18 mouse cellular contexts compared by ENCODE assay signal in genomic region chr12:76708181-76708580, GRCm38 (mm10). TPM values are rescaled to one million over a fixed set of nuclear protein-coding genes. Genes with fewer than 3 reads are reported as not detected.
DNase-seq lines count a peak whose midpoint lies in the region; ATAC-seq and TF ChIP-seq lines count a peak whose summit lies in the region.
"Had no signal": no experiment of that assay in that cellular context is flagged by ENCODE, and none has a peak within 500 bp of the region (broad histone marks: within the 10 kb centered on the region; RNA-seq: fewer than 3 reads in every experiment).

No protein-coding gene starts in this region.

- 0 out of 2 replicates have a peak overlapping the region, but pooled peaks have one; percentile 77 for H3K4me2 ChIP-seq in heart, postnatal 0 days (ENCODE audit: low read depth, low read length)
- peak overlapping the region; percentile 98 for H3K4me2 ChIP-seq in liver, embryonic 11.5 days
- H3K4me2 ChIP-seq: embryonic facial prominence, embryonic 12.5 days had no signal

- peak overlapping the region; percentile 93 for H3K27ac ChIP-seq in heart, postnatal 0 days (ENCODE audit: low read depth)
- no peak overlapping the region; the same call in 1 of the 2 replicates for H3K27ac ChIP-seq in MEL (ENCODE audit: control insufficient read depth, low read depth, low read length)
- H3K27ac ChIP-seq in liver, embryonic 11.5 days (ENCODE audit: low read depth, low read length), result peak overlapping the region; percentile 89
- H3K27ac ChIP-seq: embryonic facial prominence, embryonic 12.5 days; left cerebral cortex, adult 2 months; midbrain, embryonic 15.5 days had no signal

- TF ChIP-seq EP300 in heart, postnatal 0 days (IDR thresholded peaks at IDR 0.05; ENCODE audit: low read depth), result no peak
- TF ChIP-seq EP300 in MEL (IDR thresholded peaks at IDR 0.05; ENCODE audit: low read depth in 1 of 2, low read length in 2 of 2), result no peak

- no peak for TF ChIP-seq POLR2A in MEL (IDR thresholded peaks at IDR 0.05; ENCODE audit: control insufficient read depth in 1 of 2, insufficient read depth in 1 of 2, low read depth in 1 of 2, low read length in 2 of 2, poor library complexity in 1 of 2)

- H3K9me3 ChIP-seq in heart, postnatal 0 days (replicated peaks; ENCODE audit: control insufficient read depth, low read length), result no peaks in the 10 kb centered on the region
- no peaks in the 10 kb centered on the region for H3K9me3 ChIP-seq in MEL (replicated peaks; ENCODE audit: insufficient read depth, low read length)
- no peaks in the 10 kb centered on the region for H3K9me3 ChIP-seq in liver, embryonic 11.5 days (ENCODE audit: control insufficient read depth, low read length)
- H3K9me3 ChIP-seq: embryonic facial prominence, embryonic 12.5 days; midbrain, embryonic 15.5 days had no signal

- no peak overlapping the region for H3K4me3 ChIP-seq in heart, postnatal 0 days (ENCODE audit: low read depth, low read length)
- peak overlapping the region; percentile 64 to 69; a peak in 1 of 4 replicates for H3K4me3 ChIP-seq in MEL (ENCODE audit: control insufficient read depth in 1 of 2, insufficient read depth in 1 of 2, low read depth in 2 of 2, low read length in 2 of 2)
- peak overlapping the region; percentile 85 for H3K4me3 ChIP-seq in liver, embryonic 11.5 days (ENCODE audit: low read depth, low read length)
- H3K4me3 ChIP-seq: embryonic facial prominence, embryonic 12.5 days had no signal

- no peak for DNase-seq in heart, postnatal 0 days (ENCODE audit: low spot score)
- no peak for DNase-seq in heart, postnatal 25 days (ENCODE audit: low spot score)
- peak; percentile 12 for DNase-seq in MEL (ENCODE audit: low read depth, low spot score)
- DNase-seq in c-Kit-negative CD71-positive TER-119-positive erythroid progenitor cells, embryonic 14.5 days (ENCODE audit: low read depth, low spot score), result peak; percentile 43
- no peak for DNase-seq in liver, embryonic 11.5 days (ENCODE audit: low spot score)
- no peak for DNase-seq in urinary bladder, postnatal 25 days (ENCODE audit: low spot score)
- no peak for DNase-seq in lung, postnatal 25 days (ENCODE audit: low spot score)
- DNase-seq: adrenal gland, postnatal 36 days; cerebellum, adult 8-10 months; gastrocnemius, postnatal 36 days; kidney, adult 11 months; kidney, postnatal 36 days; lung, adult 18-20 months had no signal

- peaks cover 13% of the 10 kb centered on the region for H3K4me1 ChIP-seq in heart, postnatal 0 days (ENCODE audit: control insufficient read depth, insufficient read depth)
- peaks cover 0 to 19% of the 10 kb centered on the region in 2 experiments; a peak in 3 of 4 replicates for H3K4me1 ChIP-seq in MEL (ENCODE audit: control insufficient read depth in 1 of 2, insufficient read depth in 2 of 2, low read length in 2 of 2)
- H3K4me1 ChIP-seq in liver, embryonic 11.5 days (replicated peaks; ENCODE audit: control insufficient read depth, insufficient read depth, low read length), result peaks cover 38% of the 10 kb centered on the region

- H3K27me3 ChIP-seq in heart, postnatal 0 days (ENCODE audit: control insufficient read depth, insufficient read depth, low read length), result peaks cover 13% of the 10 kb centered on the region
- no peaks in the 10 kb centered on the region for H3K27me3 ChIP-seq in MEL (ENCODE audit: control insufficient read depth in 1 of 2, insufficient read depth in 2 of 2, low read length in 2 of 2)
- H3K27me3 ChIP-seq in liver, embryonic 11.5 days (replicated peaks; ENCODE audit: control insufficient read depth, insufficient read depth, low read length), result peaks cover 20% of the 10 kb centered on the region

- ATAC-seq in heart, postnatal 0 days (ENCODE audit: insufficient read depth, low read depth), result no peak
- no peak for ATAC-seq in liver, embryonic 11.5 days (replicated peaks; ENCODE audit: low FRiP score)
- ATAC-seq in inflammation-experienced regulatory T-cells, adult 6 months, result no peak
- ATAC-seq: forebrain, embryonic 16.5 days; midbrain, embryonic 15.5 days had no signal

- peaks cover 26% of the 10 kb centered on the region for H3K79me2 ChIP-seq in MEL (ENCODE audit: control insufficient read depth, insufficient read depth, low read length, poor library complexity)

- no peak for TF ChIP-seq CTCF in heart, postnatal 0 days (IDR thresholded peaks at IDR 0.05; ENCODE audit: low read depth)
- no peak for TF ChIP-seq CTCF in MEL (IDR thresholded peaks at IDR 0.05 in 2 of 3, conservative IDR thresholded peaks at IDR 0.05 in 1 of 3; ENCODE audit: control insufficient read depth in 1 of 3, insufficient read depth in 1 of 3, low read depth in 2 of 3, low read length in 3 of 3, poor library complexity in 1 of 3, severe bottlenecking in 1 of 3)

- intact Hi-C loops in heart, postnatal 25 days (cut with DNase I), result no loop called here

- no peak for TF ChIP-seq RAD21 in MEL (IDR thresholded peaks at IDR 0.05; ENCODE audit: low read depth, low read length)

- no peaks in the 10 kb centered on the region for H3K36me3 ChIP-seq in heart, postnatal 0 days (replicated peaks; ENCODE audit: control insufficient read depth, insufficient read depth, low read length)
- H3K36me3 ChIP-seq in MEL (ENCODE audit: control insufficient read depth in 1 of 2, insufficient read depth in 2 of 2, low read length in 2 of 2), result peaks cover 0 to 16% of the 10 kb centered on the region in 2 experiments; a peak in 2 of 4 replicates
- no peaks in the 10 kb centered on the region for H3K36me3 ChIP-seq in liver, embryonic 11.5 days (ENCODE audit: control insufficient read depth, insufficient read depth, low read length)
- H3K36me3 ChIP-seq: embryonic facial prominence, embryonic 12.5 days; midbrain, embryonic 15.5 days had no signal

- no peak overlapping the region for H3K9ac ChIP-seq in heart, postnatal 0 days (replicated peaks; ENCODE audit: low read depth, low read length)
- H3K9ac ChIP-seq in MEL (ENCODE audit: control insufficient read depth, low read depth, low read length, poor library complexity, severe bottlenecking), result peak overlapping the region; percentile 87; the same call in 1 of the 2 replicates
- peak overlapping the region; percentile 92 for H3K9ac ChIP-seq in liver, embryonic 11.5 days (ENCODE audit: low read depth, low read length)
- H3K9ac ChIP-seq: embryonic facial prominence, embryonic 12.5 days; midbrain, embryonic 15.5 days had no signal

- 54% methylated on average over 3 of the region's 3 CpGs for WGBS in heart, postnatal 0 days
- WGBS in liver, embryonic 11.5 days, result 60% methylated on average over 3 of the region's 3 CpGs

TF ChIP-seq in MEL, 35 proteins besides CTCF, POLR2A, EP300 and RAD21:
- TF ChIP-seq SMC3 (IDR thresholded peaks at IDR 0.05; ENCODE audit: low read depth, low read length) (no peak), E2F4 (IDR thresholded peaks at IDR 0.05; ENCODE audit: borderline replicate concordance, low read depth, low read length) (no peak), MAZ (IDR thresholded peaks at IDR 0.05; ENCODE audit: low read depth, low read length) (no peak), TBP (IDR thresholded peaks at IDR 0.05; ENCODE audit: low read depth, low read length) (no peak), ELF1 (IDR thresholded peaks at IDR 0.05; ENCODE audit: low read depth, low read length) (no peak), MXI1 (IDR thresholded peaks at IDR 0.05; ENCODE audit: low read depth, low read length) (no peak), MAX (IDR thresholded peaks at IDR 0.05; ENCODE audit: low read length) (no peak), MYB (IDR thresholded peaks at IDR 0.05; ENCODE audit: low read depth, low read length) (no peak), TCF12 (IDR thresholded peaks at IDR 0.05; ENCODE audit: low read depth, low read length) (no peak), ETS1 (IDR thresholded peaks at IDR 0.05; ENCODE audit: low read depth, low read length) (no peak), GABPA (IDR thresholded peaks at IDR 0.05; ENCODE audit: low read depth, low read length) (no peak)

RNA-seq across cellular contexts. Expression of gene Sptb, which starts 2.2 kb away (rescaled TPM):
- 36.8 and 37.3 TPM in 2 replicates for total RNA-seq in heart, postnatal 0 days (2014; rRNA removed; ENCODE audit: low replicate concordance)
- polyA plus RNA-seq in heart, postnatal 0 days (2015; fragmentation: Nextera tagmentation; extraction: Ambion mirVana), result 4.1 and 4.9 TPM in 2 replicates
- 10 to 100 TPM; 77.3 to 82.3 TPM for total RNA-seq in heart, postnatal 25 days (2021)
- total RNA-seq in MEL (2012; rRNA removed), result 34.4 and 35.4 TPM in 2 replicates
- polyA plus RNA-seq in MEL (2012; ENCODE audit: insufficient read depth in 1 of 2, insufficient read length in 2 of 2, low read depth in 1 of 2, low replicate concordance in 2 of 2, missing spikeins in 1 of 2), result 10 to 100 TPM; 17.9 to 85.1 TPM
- 53.4 and 61.2 TPM in 2 replicates for polyA plus RNA-seq in liver, embryonic 11.5 days (2014; fragmentation: Nextera tagmentation; extraction: Ambion mirVana)
- polyA plus RNA-seq in inflammation-experienced regulatory T-cells, adult 6 months (2017; shearing (Covaris generic)), result 1 to 10 TPM in 1 of 3 experiments, under 1 TPM in 2; 0.10 to 1.1 (median 0.95) TPM

RNA-seq across cellular contexts. Expression of gene Churc1, which starts 57.2 kb away (rescaled TPM):
- 131 and 172 TPM in 2 replicates for total RNA-seq in heart, postnatal 0 days (2014; rRNA removed; ENCODE audit: low replicate concordance)
- polyA plus RNA-seq in heart, postnatal 0 days (2015; fragmentation: Nextera tagmentation; extraction: Ambion mirVana), result 307 TPM in 2 replicates
- total RNA-seq in heart, postnatal 25 days (2021), result 10 to 100 TPM; 84.7 to 90.6 TPM
- total RNA-seq in MEL (2012; rRNA removed), result 180 and 186 TPM in 2 replicates
- polyA plus RNA-seq in MEL (2012; ENCODE audit: insufficient read depth in 1 of 2, insufficient read length in 2 of 2, low read depth in 1 of 2, low replicate concordance in 2 of 2, missing spikeins in 1 of 2), result 10 to 100 TPM in 1 of 2 experiments, not detected in 1; 74.9 TPM
- polyA plus RNA-seq in liver, embryonic 11.5 days (2014; fragmentation: Nextera tagmentation; extraction: Ambion mirVana), result 144 and 154 TPM in 2 replicates
- 100 to 1,000 TPM; 126 to 167 (median 138) TPM for polyA plus RNA-seq in inflammation-experienced regulatory T-cells, adult 6 months (2017; shearing (Covaris generic))

RNA-seq across cellular contexts. Expression of gene Fntb, which starts 57.2 kb away (rescaled TPM):
- 15.1 and 20.0 TPM in 2 replicates for total RNA-seq in heart, postnatal 0 days (2014; rRNA removed; ENCODE audit: low replicate concordance)
- 13.0 and 13.2 TPM in 2 replicates for polyA plus RNA-seq in heart, postnatal 0 days (2015; fragmentation: Nextera tagmentation; extraction: Ambion mirVana)
- total RNA-seq in heart, postnatal 25 days (2021), result 10 to 100 TPM; 13.0 to 14.3 TPM
- total RNA-seq in MEL (2012; rRNA removed), result 9.6 and 11.7 TPM in 2 replicates
- polyA plus RNA-seq in MEL (2012; ENCODE audit: insufficient read depth in 1 of 2, insufficient read length in 2 of 2, low read depth in 1 of 2, low replicate concordance in 2 of 2, missing spikeins in 1 of 2), result 10 to 100 TPM in 1 of 2 experiments, not detected in 1; 28.5 TPM
- polyA plus RNA-seq in liver, embryonic 11.5 days (2014; fragmentation: Nextera tagmentation; extraction: Ambion mirVana), result 41.6 and 43.8 TPM in 2 replicates
- polyA plus RNA-seq in inflammation-experienced regulatory T-cells, adult 6 months (2017; shearing (Covaris generic)), result 10 to 100 TPM; 10.6 to 28.4 (median 16.2) TPM

Comparison
In these comparisons a context has a peak if more than half of its experiments do, and no peak if none do; other contexts are left out.
1. DNase-seq: peak in MEL (single experiment) and c-Kit-negative CD71-positive TER-119-positive erythroid progenitor cells, embryonic 14.5 days (single experiment); none in heart, postnatal 0 days (single experiment), heart, postnatal 25 days (single experiment), liver, embryonic 11.5 days (single experiment), urinary bladder, postnatal 25 days (single experiment) and lung, postnatal 25 days (single experiment).